Comparison of ENCODE assay signal across 23 mouse cellular contexts in genomic region chr2:132024028-132024427, GRCm38 (mm10).
"Had no signal": no experiment of that assay in that cellular context is flagged by ENCODE, and none has a peak within 500 bp of the region (broad histone marks: within the 10 kb centered on the region; RNA-seq: fewer than 3 reads in every experiment).

No protein-coding gene starts in this region.

- H3K4me2 ChIP-seq: liver, embryonic 13.5 days; liver, embryonic 15.5 days; lung, embryonic 15.5 days; midbrain, embryonic 12.5 days; neural tube, embryonic 13.5 days; neural tube, embryonic 15.5 days had no signal

- ATAC-seq: liver, postnatal 0 days; lung, postnatal 0 days; midbrain, embryonic 16.5 days had no signal

- H3K27ac ChIP-seq: liver, embryonic 13.5 days; liver, embryonic 15.5 days; lung, embryonic 15.5 days; macrophage; midbrain, embryonic 12.5 days; neural tube, embryonic 13.5 days; neural tube, embryonic 15.5 days had no signal

- H3K9ac ChIP-seq: liver, embryonic 13.5 days; liver, embryonic 15.5 days; liver, postnatal 0 days; lung, embryonic 15.5 days; midbrain, embryonic 12.5 days; neural tube, embryonic 13.5 days; neural tube, embryonic 15.5 days had no signal

- DNase-seq: liver, embryonic 13.5 days; liver, postnatal 0 days; lung, adult 2 months; lung, postnatal 14 days; lung, postnatal 36 days; midbrain, embryonic 14.5 days; retina, postnatal 1 day; right cerebral cortex, adult 18-20 months; right cerebral cortex, postnatal 25 days; right cerebral cortex, postnatal 4 days; spleen, adult 18-20 months; thymus, adult 2 months; thymus, postnatal 25 days; thymus, postnatal 4 days had no signal

- H3K9me3 ChIP-seq: liver, embryonic 13.5 days; liver, embryonic 15.5 days; lung, embryonic 15.5 days; megakaryocyte, embryonic 14.5 days; midbrain, embryonic 12.5 days; neural tube, embryonic 13.5 days; neural tube, embryonic 15.5 days had no signal

- H3K27me3 ChIP-seq: neural tube, embryonic 13.5 days; neural tube, embryonic 15.5 days had no signal

- H3K4me3 ChIP-seq: liver, embryonic 13.5 days; liver, embryonic 15.5 days; lung, embryonic 15.5 days; megakaryocyte, embryonic 14.5 days; midbrain, embryonic 12.5 days; neural tube, embryonic 13.5 days; neural tube, embryonic 15.5 days had no signal

- H3K36me3 ChIP-seq: liver, embryonic 13.5 days; liver, embryonic 15.5 days; lung, embryonic 15.5 days; neural tube, embryonic 13.5 days; neural tube, embryonic 15.5 days had no signal
